Mouse (Mus musculus) hindbrain, postnatal 0 days (tissue): ENCODE results near the gene Shisal1. TPM values are rescaled to one million over a fixed set of nuclear protein-coding genes. Genes with fewer than 3 reads are reported as not detected.

Source experiments
- ATAC-seq: fragments of 200-750 bp; cut with Nextera tagmentation; 2 replicates; pipeline ENCODE4 v1.8.0; 2017; ENCODE audit warnings: mild to moderate bottlenecking, moderate TSS enrichment, moderate library complexity
- DNase-seq: peaks from one replicate; pipeline ENCODE4 v3.0.0-alpha.2; 2015; ENCODE audit warnings: low spot score
- H3K27ac ChIP-seq: fragments of 300-500 bp; sonication (generic); 2 replicates; pipeline ENCODE4 v1.5.1; 2014; ENCODE audit warnings: mild to moderate bottlenecking
- H3K27me3 ChIP-seq: fragments of 300-500 bp; sonication (generic); 2 replicates; pipeline ENCODE4 v1.6.1; 2014; ENCODE audit warnings: low read length, mixed read lengths; ENCODE audit not compliant: insufficient read depth
- H3K36me3 ChIP-seq: fragments of 300-500 bp; sonication (generic); 2 replicates; pipeline ENCODE4 v1.6.1; 2014; ENCODE audit warnings: low read length, mixed read lengths; ENCODE audit not compliant: insufficient read depth
- H3K4me1 ChIP-seq: fragments of 300-500 bp; sonication (generic); 2 replicates; pipeline ENCODE4 v1.6.1; 2014; ENCODE audit warnings: antibody characterized with exemption, low read length, mixed read lengths; ENCODE audit not compliant: insufficient read depth
- H3K4me2 ChIP-seq: fragments of 300-500 bp; sonication (generic); 2 replicates; pipeline ENCODE4 v1.6.1; 2014; ENCODE audit warnings: low read depth, mild to moderate bottlenecking, low read length, moderate library complexity, mixed read lengths
- H3K4me3 ChIP-seq: fragments of 300-500 bp; sonication (generic); 2 replicates; pipeline ENCODE4 v1.5.1; 2014; ENCODE audit warnings: low read length
- H3K9ac ChIP-seq: fragments of 300-500 bp; sonication (generic); replicated peaks from 2 replicates; pipeline ENCODE4 v1.6.1; 2014; ENCODE audit warnings: mild to moderate bottlenecking, low read length, moderate library complexity, mixed read lengths
- H3K9me3 ChIP-seq: fragments of 300-500 bp; sonication (generic); 2 replicates; pipeline ENCODE4 v1.6.1; 2016; ENCODE audit warnings: low read length, mixed read lengths
- CTCF ChIP-seq: IDR thresholded peaks from 2 replicates; pipeline ENCODE4 v1.5.1; 2016; ENCODE audit warnings: antibody characterized with exemption, control low read depth, low read depth
- WGBS: fragments of 180-500 bp; shearing (Covaris S2); extraction: QIAGEN DNeasy Blood & Tissue Kit; methylation state at CpG from one replicate; pipeline ENCODE4 v1.1.7; 2014; 5-methylcytosine and 5-hydroxymethylcytosine counted together
- polyA plus RNA-seq: library from polyadenylated mRNA; unstranded; fragments of >200 nt; fragmentation: Nextera tagmentation; extraction: Ambion mirVana; gene quantifications from 2 replicates; pipeline ENCODE4 v1.2.1, GENCODE M21; 2015
- total RNA-seq: library from RNA; depleted of rRNA; stranded (reverse); fragments of >200 nt; gene quantifications from 2 replicates; pipeline ENCODE4 v1.2.3, GENCODE M21; 2014

The Shisal1 gene
- total and polyA plus RNA-seq, 2 experiments from 2014 or later: 14.6 to 46.5 TPM

- DNase-seq (peak; percentile 90), ATAC-seq (peak; percentile 75)
- Histone ChIP-seq H3K9me3 (no peaks in the 10 kb centered on the region), H3K4me3 (no peak overlapping the region), H3K36me3 (no peaks in the 10 kb centered on the region), H3K27me3 (no peaks in the 10 kb centered on the region), H3K9ac (no peak overlapping the region), H3K4me1 (peaks cover 28% of the 10 kb centered on the region), H3K27ac (peak overlapping the region; percentile 58), H3K4me2 (no peak overlapping the region)
- WGBS: 21% methylated on average over 9 of the region's 9 CpGs
- TF ChIP-seq CTCF: no peak
Observed at GRCm38 (mm10) chr15:84414040-84414848, 32.7 kb downstream of the Shisal1 start.

DNA sequence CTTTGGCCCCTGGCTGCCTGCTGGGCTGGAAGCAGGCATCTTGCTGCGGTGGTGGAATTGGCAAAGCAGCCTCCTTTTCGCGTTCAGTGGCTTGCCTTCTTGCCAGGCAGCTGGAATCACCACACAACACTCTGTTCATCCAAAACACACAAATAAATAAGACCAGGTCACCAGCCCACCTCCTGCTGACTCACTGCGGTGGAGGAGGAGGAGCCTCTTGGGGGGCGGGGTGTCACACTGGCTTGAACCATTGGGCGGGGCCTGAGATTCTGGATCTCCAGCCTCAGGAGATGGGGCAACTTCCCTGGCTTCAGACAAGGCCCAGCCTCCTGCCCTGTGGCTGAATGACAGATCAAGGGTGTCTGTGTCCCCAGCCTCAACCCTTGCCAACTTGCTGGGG lies 34.5 kb downstream of the Shisal1 start:
- H3K9me3 ChIP-seq: no peaks in the 10 kb centered on the region
- ATAC-seq (no peak), DNase-seq (peak; percentile 45)
- WGBS: 17% methylated on average over 6 of the region's 6 CpGs
- H3K4me1 ChIP-seq: peaks cover 22% of the 10 kb centered on the region
- TF ChIP-seq CTCF: no peak
- no peak overlapping the region for H3K9ac ChIP-seq
- H3K4me2 ChIP-seq: no peak overlapping the region
- H3K27ac ChIP-seq: no peak overlapping the region
- H3K4me3 ChIP-seq: no peak overlapping the region
- no peaks in the 10 kb centered on the region for H3K36me3 ChIP-seq
- no peaks in the 10 kb centered on the region for H3K27me3 ChIP-seq

GRCm38 (mm10) chr15:84410052-84410451 lies 36.8 kb downstream of the Shisal1 start:
- no peak overlapping the region for H3K9ac ChIP-seq
- DNase-seq: no peak

DNA sequence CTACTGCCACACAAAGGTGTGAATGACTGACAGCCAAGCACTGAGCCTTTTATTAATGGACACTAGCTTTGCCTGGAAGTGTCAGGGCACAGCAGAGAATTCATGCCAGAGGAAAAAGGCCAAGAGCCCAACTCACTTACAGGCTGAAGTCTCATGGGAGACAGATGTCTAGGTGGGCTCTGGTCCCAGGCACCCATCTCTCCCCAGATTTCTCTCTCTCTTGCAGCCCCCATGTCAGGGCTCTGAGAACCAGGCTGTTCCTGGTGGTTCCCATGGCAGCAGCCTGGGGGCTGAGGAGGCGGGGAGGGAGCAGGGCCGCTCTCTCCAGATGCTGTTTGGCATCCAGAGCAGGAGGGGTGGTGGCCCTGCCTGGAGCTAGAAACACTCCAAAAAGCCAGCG lies 38.3 kb downstream of the Shisal1 start:
- no peak overlapping the region for H3K4me3 ChIP-seq
- H3K9ac ChIP-seq: no peak overlapping the region
- no peak overlapping the region for H3K4me2 ChIP-seq
- no peak for ATAC-seq
- H3K36me3 ChIP-seq: no peaks in the 10 kb centered on the region
- WGBS: 32% methylated on average over 3 of the region's 3 CpGs
- no peak overlapping the region for H3K27ac ChIP-seq
- TF ChIP-seq CTCF: no peak
- DNase-seq: peak; percentile 50
- no peaks in the 10 kb centered on the region for H3K27me3 ChIP-seq
- no peaks in the 10 kb centered on the region for H3K9me3 ChIP-seq
- peaks cover 18% of the 10 kb centered on the region for H3K4me1 ChIP-seq

More at GRCm38 (mm10) chr15:84410052-84410451, 36.8 kb downstream of the Shisal1 start:
- Histone ChIP-seq H3K9me3 (no peaks in the 10 kb centered on the region), H3K27ac (no peak overlapping the region), H3K4me3 (no peak overlapping the region), H3K4me2 (no peak overlapping the region), H3K36me3 (no peaks in the 10 kb centered on the region), H3K27me3 (no peaks in the 10 kb centered on the region), H3K4me1 (peaks cover 22% of the 10 kb centered on the region)
- ATAC-seq: no peak
- no peak for TF ChIP-seq CTCF
- 57% methylated on average over 8 of the region's 8 CpGs for WGBS

DNA sequence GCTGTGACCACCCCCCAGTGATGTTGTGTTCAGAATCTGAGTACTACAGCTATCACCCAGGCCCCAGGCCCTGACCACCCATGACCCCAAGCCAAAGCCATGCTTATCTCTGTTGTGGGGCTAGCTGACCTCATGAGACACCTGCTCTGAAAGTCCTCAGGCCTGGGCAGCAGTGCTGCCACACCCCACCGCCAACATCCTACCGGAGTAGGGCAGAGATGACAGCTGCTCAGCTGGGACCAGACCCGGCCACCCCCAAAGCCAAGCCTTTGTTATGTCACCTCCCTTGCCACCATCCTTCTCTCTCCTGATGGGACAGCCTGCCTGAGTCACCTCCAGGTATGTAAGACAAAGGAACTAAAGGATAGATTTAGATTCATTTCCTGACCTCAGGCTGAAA lies 41.1 kb downstream of the Shisal1 start:
- no peaks in the 10 kb centered on the region for H3K36me3 ChIP-seq
- H3K9me3 ChIP-seq: no peaks in the 10 kb centered on the region
- no peak overlapping the region for H3K4me3 ChIP-seq
- no peak overlapping the region for H3K9ac ChIP-seq
- H3K27me3 ChIP-seq: no peaks in the 10 kb centered on the region
- H3K27ac ChIP-seq: no peak overlapping the region
- no peak overlapping the region for H3K4me2 ChIP-seq
- H3K4me1 ChIP-seq: peaks cover 7% of the 10 kb centered on the region; the same call in 1 of the 2 replicates
- no peak for TF ChIP-seq CTCF
- 79% methylated on average over 3 of the region's 3 CpGs for WGBS
- DNase-seq (no peak), ATAC-seq (no peak)

- Histone ChIP-seq H3K4me1 (peaks cover 3% of the 10 kb centered on the region; the same call in 1 of the 2 replicates), H3K9me3 (no peaks in the 10 kb centered on the region), H3K36me3 (no peaks in the 10 kb centered on the region), H3K27me3 (no peaks in the 10 kb centered on the region), H3K9ac (0 out of 2 replicates have a peak overlapping the region, but pooled peaks have one; percentile 10), H3K4me3 (no peak overlapping the region), H3K27ac (no peak overlapping the region; the same call in 1 of the 2 replicates), H3K4me2 (no peak overlapping the region)
- DNase-seq (no peak), ATAC-seq (peak; percentile 51; the same call in 1 of the 2 replicates)
- WGBS: 61% methylated on average over 10 of the region's 10 CpGs
- TF ChIP-seq CTCF: no peak
Observed at GRCm38 (mm10) chr15:84403454-84404113, 43.3 kb downstream of the Shisal1 start.

GRCm38 (mm10) chr15:84398617-84399016 lies 48.3 kb downstream of the Shisal1 start:
- H3K27ac ChIP-seq: no peak overlapping the region
- H3K9ac ChIP-seq: no peak overlapping the region
- DNase-seq (no peak), ATAC-seq (no peak)
- H3K4me3 ChIP-seq: no peak overlapping the region
- no peaks in the 10 kb centered on the region for H3K9me3 ChIP-seq
- no peaks in the 10 kb centered on the region for H3K27me3 ChIP-seq
- no peaks in the 10 kb centered on the region; the same call in 1 of the 2 replicates for H3K4me1 ChIP-seq
- no peak overlapping the region for H3K4me2 ChIP-seq
- WGBS: 89% methylated on average over 4 of the region's 4 CpGs
- H3K36me3 ChIP-seq: no peaks in the 10 kb centered on the region
- no peak for TF ChIP-seq CTCF
